Mouse (Mus musculus) lung, postnatal 36 days (tissue): ENCODE measurements around the gene Clpsl2.

Experiments
- DNase-seq: peaks from one replicate; pipeline ENCODE4 v3.0.0; 2022; ENCODE audit warnings: mixed read lengths

Clpsl2 gene

DNA sequence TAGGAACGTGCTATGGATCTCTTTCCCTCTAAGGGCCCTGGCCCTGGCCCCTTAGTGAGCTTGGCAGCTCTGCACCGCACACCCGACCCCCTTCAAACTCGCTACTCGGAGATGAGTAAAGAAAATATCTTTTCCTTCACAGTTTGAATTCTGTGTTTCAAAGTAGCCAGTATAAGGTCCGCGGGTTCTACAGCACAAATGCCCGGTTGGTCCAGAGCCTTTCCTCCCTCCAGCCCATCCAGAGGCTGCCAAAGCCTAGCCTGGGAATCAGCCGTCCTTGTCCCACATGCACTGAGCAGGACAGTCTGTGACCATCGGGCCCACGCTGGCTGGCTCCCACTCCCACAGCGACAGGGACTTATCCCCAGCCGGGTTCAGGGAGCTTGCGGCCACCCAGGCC is at the start of gene Clpsl2:
Gene Clpsl2 (plus strand): TSS at position 301 of the 400 bp plus-strand sequence.
- DNase-seq: no peak

GRCm38 (mm10) chr17:28500465-28500864 is 48.7 kb upstream of the Clpsl2 start:
- no peak for DNase-seq

DNA sequence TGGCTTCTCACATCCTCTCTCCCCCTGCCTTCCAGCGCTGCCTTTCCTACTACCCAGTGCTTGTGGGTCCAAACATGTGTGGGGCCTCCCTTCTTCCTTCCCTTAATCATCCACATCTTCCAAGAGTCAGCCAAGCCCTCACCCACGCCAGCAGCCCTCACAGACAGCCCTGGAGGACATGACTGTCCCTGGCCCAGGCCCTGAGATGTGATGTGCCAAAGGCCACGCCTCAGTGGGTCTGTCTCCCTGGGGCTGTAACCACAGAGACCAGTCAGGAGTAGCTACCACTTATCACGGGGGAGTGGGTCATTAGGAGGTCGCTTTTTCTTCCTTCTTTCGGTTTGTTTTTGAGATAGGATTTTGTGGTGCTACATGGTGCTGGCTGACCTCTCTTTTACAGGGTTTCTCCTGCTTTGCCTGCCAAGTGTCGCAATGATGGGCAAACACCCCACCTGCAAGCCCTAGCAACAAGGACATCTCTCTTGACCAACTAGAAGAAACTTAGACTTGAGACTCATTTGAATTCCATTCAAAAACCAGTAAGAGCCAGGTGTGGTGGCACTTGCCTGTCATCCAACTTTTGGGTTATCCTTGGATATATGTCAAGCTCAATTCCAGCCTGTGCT is 46.9 kb upstream of the Clpsl2 start:
- peak; percentile 51 for DNase-seq

DNA sequence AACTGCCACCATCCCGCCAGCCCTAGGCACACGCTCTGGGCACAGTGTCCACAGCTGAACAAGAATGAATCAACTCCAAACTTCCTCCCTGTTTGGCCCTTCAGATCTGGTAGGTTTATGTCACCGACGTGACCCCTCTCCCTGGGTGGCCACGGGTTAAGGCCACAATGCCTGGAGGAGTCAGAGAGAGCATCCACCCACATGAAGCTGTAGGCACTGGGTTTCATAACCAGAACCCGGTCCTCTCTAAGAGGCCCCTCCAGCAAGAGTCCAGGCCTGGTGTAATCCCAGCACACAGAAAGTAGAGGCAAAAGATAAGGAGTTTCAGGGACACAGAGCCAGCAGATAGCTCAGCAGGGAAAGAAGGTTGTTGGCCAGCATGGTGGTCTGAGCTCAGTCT is 45.0 kb upstream of the Clpsl2 start:
- DNase-seq: no peak

DNA sequence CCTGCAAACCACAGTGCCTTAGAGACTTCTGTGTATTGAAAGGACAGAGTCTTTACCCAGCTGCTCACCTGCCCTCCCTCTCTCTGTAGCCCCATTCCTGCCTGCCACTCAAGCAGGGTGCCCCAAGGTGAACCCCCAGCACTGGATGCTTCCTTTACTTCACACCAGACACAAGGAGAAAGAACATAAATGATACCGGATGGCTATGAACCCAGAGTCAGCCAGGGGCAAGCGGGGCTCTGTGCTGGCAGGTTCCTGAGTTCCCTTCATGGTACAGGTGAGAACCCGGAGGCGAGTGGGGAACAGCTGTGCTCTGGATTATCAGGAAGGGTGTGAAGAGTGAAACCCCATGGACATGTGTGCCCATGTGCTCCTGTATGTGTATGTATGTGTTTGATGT is 43.6 kb upstream of the Clpsl2 start:
- no peak for DNase-seq

- DNase-seq: no peak
Observed at GRCm38 (mm10) chr17:28506895-28507294, 42.3 kb upstream of the Clpsl2 start.

GRCm38 (mm10) chr17:28507496-28507895 is 41.7 kb upstream of the Clpsl2 start:
- no peak for DNase-seq

- peak; percentile 59 for DNase-seq
Observed at GRCm38 (mm10) chr17:28510445-28511342, 38.5 kb upstream of the Clpsl2 start.

DNA sequence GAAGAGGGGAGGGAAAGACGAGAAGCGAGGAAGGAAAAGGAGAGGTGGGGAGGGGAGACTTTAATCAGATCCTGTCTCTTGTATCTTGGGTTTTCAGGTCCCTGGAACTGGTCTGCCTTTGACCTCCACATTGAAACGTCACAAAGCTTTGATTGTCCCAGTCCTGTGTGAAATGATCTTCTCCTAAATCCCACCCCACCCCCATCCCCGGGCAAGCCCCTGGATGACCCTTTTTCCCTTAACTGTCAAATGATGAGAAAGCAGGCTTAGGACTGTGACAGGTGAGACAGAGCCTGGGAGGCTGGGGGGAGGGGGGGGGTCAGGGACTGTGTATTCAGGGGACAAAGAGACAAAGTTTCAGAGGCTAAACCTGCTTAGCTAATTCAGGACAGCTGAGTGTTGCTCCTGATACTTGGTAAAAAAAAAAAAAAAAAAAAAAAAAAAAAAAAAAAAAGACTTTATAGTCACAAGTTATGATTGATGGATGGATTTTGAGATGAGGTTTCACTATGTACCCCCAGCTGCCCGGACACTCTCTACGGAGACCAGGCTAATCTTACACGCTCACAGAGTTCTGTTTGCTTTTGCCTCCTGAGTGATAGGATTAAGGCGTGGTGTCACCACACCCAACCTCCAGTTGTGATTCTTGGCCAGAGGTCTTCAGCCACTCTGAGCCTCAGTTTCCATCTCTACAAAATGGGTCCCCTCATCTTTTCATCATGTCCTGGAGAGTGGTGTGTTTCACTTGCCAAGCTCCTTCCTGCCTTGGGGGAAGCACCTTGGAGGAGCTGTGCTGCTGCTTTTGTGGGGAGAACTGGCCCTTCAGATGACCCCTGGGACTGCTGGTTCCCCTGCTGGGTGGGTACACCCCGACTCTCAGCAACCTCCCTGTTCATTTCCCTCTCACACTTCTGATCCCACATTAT is 37.3 kb upstream of the Clpsl2 start:
- no peak for DNase-seq

GRCm38 (mm10) chr17:28512696-28513095 is 36.5 kb upstream of the Clpsl2 start:
- peak; percentile 77 for DNase-seq

DNA sequence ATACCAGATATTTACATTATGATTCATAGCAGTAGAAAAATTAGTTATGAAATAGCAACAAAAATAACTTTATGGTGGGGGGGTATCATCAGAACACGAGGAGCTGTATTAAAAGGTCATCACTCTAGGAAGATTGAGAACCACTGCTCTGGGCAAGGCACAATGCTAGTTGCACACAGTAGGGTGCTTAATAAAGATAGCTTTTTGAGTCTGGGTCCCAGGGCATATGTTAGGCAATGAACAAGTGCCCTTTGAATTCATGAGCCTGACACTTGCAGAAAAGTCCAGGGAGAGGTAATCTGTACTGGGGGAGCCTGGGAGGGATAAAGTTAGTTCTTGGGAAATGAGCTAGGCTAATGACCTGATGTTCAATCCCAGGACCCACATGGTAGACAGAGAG is 35.9 kb upstream of the Clpsl2 start:
- DNase-seq: no peak

DNA sequence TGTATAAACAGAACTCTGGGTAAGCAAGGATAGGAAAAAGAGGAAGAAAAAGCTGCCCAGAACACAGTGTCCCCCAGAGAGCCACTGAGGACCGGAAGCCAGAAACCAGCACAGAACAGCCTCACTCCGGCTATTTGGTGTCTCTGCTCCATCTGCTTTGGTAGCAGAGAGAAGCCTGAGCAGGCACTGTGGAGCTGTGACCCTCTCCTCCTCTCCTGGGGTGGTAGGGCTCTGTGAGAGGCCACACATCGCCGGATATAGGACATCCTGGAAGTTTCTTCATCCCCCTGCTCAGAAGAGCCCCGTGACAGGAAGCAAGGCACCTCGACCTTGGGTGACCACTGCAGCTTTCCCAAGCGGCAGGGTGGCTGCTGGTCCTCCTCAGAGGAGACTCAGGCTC is 35.4 kb upstream of the Clpsl2 start:
- peak; percentile 60 for DNase-seq

- DNase-seq: no peak
Observed at GRCm38 (mm10) chr17:28514555-28514954, 34.7 kb upstream of the Clpsl2 start.

DNA sequence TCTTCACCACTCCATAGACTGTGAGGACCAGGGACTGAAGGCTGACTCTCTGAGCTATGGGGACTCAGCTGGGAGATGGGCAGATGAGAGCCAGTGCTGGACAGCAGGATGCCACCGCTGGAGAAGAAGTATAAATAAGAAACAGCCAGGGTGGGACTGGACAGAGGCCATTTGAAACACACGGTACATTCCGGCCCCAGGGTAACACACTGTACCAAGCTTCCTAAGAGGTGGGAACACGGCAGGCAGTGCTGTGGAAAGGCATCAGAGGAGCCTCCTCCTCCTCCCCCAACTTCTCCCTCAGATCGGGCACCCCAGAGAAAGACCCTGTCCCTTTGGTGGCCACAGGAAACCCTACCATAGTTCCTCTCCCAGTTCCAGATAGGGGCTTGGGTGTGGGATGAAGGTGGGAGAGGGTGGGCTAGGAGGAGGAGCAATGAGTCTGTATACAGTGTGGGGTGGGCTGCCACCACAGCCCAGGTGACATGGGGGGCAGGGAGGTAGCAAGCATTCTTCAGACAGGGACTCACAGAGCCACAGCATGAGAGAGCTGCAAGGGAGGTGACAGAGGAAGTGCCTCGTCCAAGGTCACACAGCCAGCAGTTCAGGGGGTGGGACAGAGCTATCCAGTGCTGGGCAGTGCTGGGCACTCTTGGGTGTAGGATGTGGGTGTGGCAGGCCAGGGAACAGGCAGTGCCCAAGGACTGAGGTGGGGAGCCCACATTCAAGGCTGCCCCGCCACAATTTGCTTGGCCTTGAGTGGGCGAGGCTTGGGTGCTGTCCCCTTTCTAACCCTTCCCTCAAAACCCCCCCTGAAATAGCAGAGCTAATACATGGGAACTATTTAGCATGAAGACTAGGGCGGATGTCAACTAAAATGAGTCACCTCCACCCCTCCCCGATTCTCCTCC is 33.5 kb upstream of the Clpsl2 start:
- peak; percentile 88 for DNase-seq

GRCm38 (mm10) chr17:28516881-28517280 is 32.3 kb upstream of the Clpsl2 start:
- peak; percentile 20 for DNase-seq

GRCm38 (mm10) chr17:28517441-28517955 is 31.7 kb upstream of the Clpsl2 start, which contains the start of gene Fkbp5:
TSS of gene Fkbp5 (minus strand) at chr17:28517527.
- DNase-seq: peak; percentile 87

- DNase-seq: peak; percentile 96
Observed at GRCm38 (mm10) chr17:28517956-28518614, 31.1 kb upstream of the Clpsl2 start.

GRCm38 (mm10) chr17:28518615-28519071 is 30.6 kb upstream of the Clpsl2 start:
- peak; percentile 64 for DNase-seq

- DNase-seq: peak; percentile 64
Observed at GRCm38 (mm10) chr17:28519827-28520226, 29.4 kb upstream of the Clpsl2 start.

GRCm38 (mm10) chr17:28520561-28520960 is 28.6 kb upstream of the Clpsl2 start:
- DNase-seq: no peak
